Mouse (Mus musculus) heart, embryonic 12.5 days (tissue): Measurements from ENCODE around the gene Negr1. TPM values are rescaled to one million over a fixed set of nuclear protein-coding genes. Genes with fewer than 3 reads are reported as not detected.
A peak's percentile ranks its signal among the peaks of the same experiment; 100 is the strongest.

Source experiments
- ATAC-seq: fragments of 200-750 bp; cut with Nextera tagmentation; 2 replicates; pipeline ENCODE4 v1.8.0; 2017; ENCODE audit warnings: moderate TSS enrichment, moderate library complexity; ENCODE audit not compliant: insufficient number of reproducible peaks, low FRiP score
- H3K27ac ChIP-seq: fragments of 300-500 bp; sonication (generic); 2 replicates; pipeline ENCODE4 v1.5.1; 2016; ENCODE audit warnings: mild to moderate bottlenecking, moderate library complexity; ENCODE audit not compliant: poor library complexity, severe bottlenecking
- H3K27me3 ChIP-seq: fragments of 300-500 bp; sonication (generic); replicated peaks from 2 replicates; pipeline ENCODE4 v1.6.1; 2016; ENCODE audit warnings: mild to moderate bottlenecking, moderate library complexity
- H3K36me3 ChIP-seq: fragments of 300-500 bp; sonication (generic); 2 replicates; pipeline ENCODE4 v1.6.1; 2016; ENCODE audit warnings: mild to moderate bottlenecking, moderate library complexity
- H3K4me1 ChIP-seq: fragments of 300-500 bp; sonication (generic); replicated peaks from 2 replicates; pipeline ENCODE4 v1.6.1; 2016; ENCODE audit warnings: mild to moderate bottlenecking
- H3K4me2 ChIP-seq: fragments of 300-500 bp; sonication (generic); 2 replicates; pipeline ENCODE4 v1.6.1; 2016; ENCODE audit warnings: mild to moderate bottlenecking, moderate library complexity
- H3K4me3 ChIP-seq: fragments of 300-500 bp; sonication (generic); 2 replicates; pipeline ENCODE4 v1.5.1; 2016; ENCODE audit warnings: mild to moderate bottlenecking
- H3K9ac ChIP-seq: fragments of 300-500 bp; sonication (generic); 2 replicates; pipeline ENCODE4 v1.6.1; 2016; ENCODE audit warnings: mild to moderate bottlenecking, moderate library complexity
- H3K9me3 ChIP-seq: fragments of 300-500 bp; sonication (generic); replicated peaks from 2 replicates; pipeline ENCODE4 v1.6.1; 2016; ENCODE audit warnings: mild to moderate bottlenecking, moderate library complexity
- WGBS: fragments of 180-500 bp; shearing (Covaris S2); methylation state at CpG from one replicate; pipeline ENCODE4 v1.1.7; 2016; 5-methylcytosine and 5-hydroxymethylcytosine counted together
- polyA plus RNA-seq: library from polyadenylated mRNA; unstranded; fragments of >200 nt; fragmentation: Nextera tagmentation; extraction: Ambion mirVana; gene quantifications from 2 replicates; pipeline ENCODE4 v1.2.1, GENCODE M21; 2016

The Negr1 gene
- polyA plus RNA-seq, 1 experiment from 2014 or later = 2.2 TPM

GRCm38 (mm10) chr3:156947404-156947803 is 385.8 kb downstream of the Negr1 start:
- Histone ChIP-seq H3K4me2 (no peak overlapping the region), H3K4me1 (peaks cover 8% of the 10 kb centered on the region), H3K9me3 (no peaks in the 10 kb centered on the region), H3K36me3 (no peaks in the 10 kb centered on the region), H3K4me3 (no peak overlapping the region), H3K27me3 (no peaks in the 10 kb centered on the region), H3K27ac (no peak overlapping the region; the same call in 1 of the 2 replicates), H3K9ac (no peak overlapping the region)
- 27% methylated on average over 6 of the region's 6 CpGs for WGBS
- peak; percentile 68 for ATAC-seq

GRCm38 (mm10) chr3:156952970-156953369 is 391.4 kb downstream of the Negr1 start:
- no peak for ATAC-seq
- no peak overlapping the region for H3K4me3 ChIP-seq
- H3K4me1 ChIP-seq = no peaks in the 10 kb centered on the region
- no peak overlapping the region for H3K9ac ChIP-seq
- no peak overlapping the region for H3K4me2 ChIP-seq
- H3K36me3 ChIP-seq = no peaks in the 10 kb centered on the region
- WGBS = 59% methylated on average over 6 of the region's 6 CpGs
- H3K9me3 ChIP-seq = no peaks in the 10 kb centered on the region
- H3K27ac ChIP-seq = no peak overlapping the region
- H3K27me3 ChIP-seq = no peaks in the 10 kb centered on the region

GRCm38 (mm10) chr3:156955094-156955493 is 393.5 kb downstream of the Negr1 start:
- no peak overlapping the region for H3K4me2 ChIP-seq
- H3K9me3 ChIP-seq = no peaks in the 10 kb centered on the region
- no peaks in the 10 kb centered on the region for H3K4me1 ChIP-seq
- 75% methylated on average over 4 of the region's 4 CpGs for WGBS
- H3K36me3 ChIP-seq = no peaks in the 10 kb centered on the region
- H3K27ac ChIP-seq = no peak overlapping the region
- H3K27me3 ChIP-seq = no peaks in the 10 kb centered on the region
- ATAC-seq = no peak
- H3K4me3 ChIP-seq = no peak overlapping the region
- H3K9ac ChIP-seq = no peak overlapping the region

- H3K27ac ChIP-seq = no peak overlapping the region
- no peaks in the 10 kb centered on the region for H3K27me3 ChIP-seq
- no peaks in the 10 kb centered on the region for H3K9me3 ChIP-seq
- 89% methylated on average over 7 of the region's 7 CpGs for WGBS
- H3K36me3 ChIP-seq = no peaks in the 10 kb centered on the region
- no peak for ATAC-seq
- no peak overlapping the region for H3K9ac ChIP-seq
- H3K4me1 ChIP-seq = no peaks in the 10 kb centered on the region
- no peak overlapping the region for H3K4me2 ChIP-seq
- H3K4me3 ChIP-seq = no peak overlapping the region
Observed at GRCm38 (mm10) chr3:156958640-156959039, 397.0 kb downstream of the Negr1 start.

- Histone ChIP-seq H3K36me3 (no peaks in the 10 kb centered on the region), H3K27me3 (no peaks in the 10 kb centered on the region), H3K4me3 (no peak overlapping the region), H3K4me2 (no peak overlapping the region), H3K9ac (no peak overlapping the region), H3K9me3 (no peaks in the 10 kb centered on the region), H3K4me1 (no peaks in the 10 kb centered on the region), H3K27ac (no peak overlapping the region)
- ATAC-seq = no peak
- 60% methylated on average over 2 of the region's 2 CpGs for WGBS
Observed at GRCm38 (mm10) chr3:156968764-156969163, 407.2 kb downstream of the Negr1 start.

GRCm38 (mm10) chr3:156971104-156971503 is 409.5 kb downstream of the Negr1 start:
- Histone ChIP-seq H3K9me3 (peaks cover 5% of the 10 kb centered on the region; the same call in 1 of the 2 replicates), H3K27ac (no peak overlapping the region), H3K4me2 (no peak overlapping the region), H3K9ac (no peak overlapping the region), H3K36me3 (no peaks in the 10 kb centered on the region), H3K4me1 (no peaks in the 10 kb centered on the region), H3K4me3 (no peak overlapping the region), H3K27me3 (no peaks in the 10 kb centered on the region)
- 69% methylated on average over 2 of the region's 2 CpGs for WGBS
- ATAC-seq = no peak

- Histone ChIP-seq H3K36me3 (no peaks in the 10 kb centered on the region), H3K9ac (no peak overlapping the region), H3K9me3 (peaks cover 5% of the 10 kb centered on the region; the same call in 1 of the 2 replicates), H3K4me3 (no peak overlapping the region), H3K4me2 (no peak overlapping the region), H3K27ac (no peak overlapping the region), H3K4me1 (no peaks in the 10 kb centered on the region), H3K27me3 (no peaks in the 10 kb centered on the region)
- WGBS = 72% methylated on average over 2 of the region's 2 CpGs
- no peak for ATAC-seq
Observed at GRCm38 (mm10) chr3:156976816-156977215, 415.2 kb downstream of the Negr1 start.

GRCm38 (mm10) chr3:156980042-156980716 is 418.6 kb downstream of the Negr1 start:
- no peaks in the 10 kb centered on the region for H3K36me3 ChIP-seq
- no peak overlapping the region for H3K9ac ChIP-seq
- H3K27ac ChIP-seq = no peak overlapping the region
- ATAC-seq = no peak
- no peak overlapping the region for H3K4me3 ChIP-seq
- WGBS = 75% methylated on average over 11 of the region's 11 CpGs
- no peaks in the 10 kb centered on the region for H3K9me3 ChIP-seq
- peaks cover 3% of the 10 kb centered on the region; the same call in 1 of the 2 replicates for H3K4me1 ChIP-seq
- no peaks in the 10 kb centered on the region for H3K27me3 ChIP-seq
- H3K4me2 ChIP-seq = no peak overlapping the region

GRCm38 (mm10) chr3:156982102-156982501 is 420.5 kb downstream of the Negr1 start:
- Histone ChIP-seq H3K27ac (no peak overlapping the region), H3K27me3 (no peaks in the 10 kb centered on the region), H3K9ac (no peak overlapping the region), H3K4me2 (no peak overlapping the region), H3K4me3 (no peak overlapping the region), H3K36me3 (no peaks in the 10 kb centered on the region), H3K4me1 (peaks cover 3% of the 10 kb centered on the region; the same call in 1 of the 2 replicates), H3K9me3 (no peaks in the 10 kb centered on the region)
- ATAC-seq = no peak
- 47% methylated on average over 4 of the region's 4 CpGs for WGBS

GRCm38 (mm10) chr3:156987113-156987512 is 425.5 kb downstream of the Negr1 start:
- ATAC-seq = no peak

GRCm38 (mm10) chr3:156992171-156992570 is 430.6 kb downstream of the Negr1 start:
- no peaks in the 10 kb centered on the region for H3K4me1 ChIP-seq
- no peaks in the 10 kb centered on the region for H3K36me3 ChIP-seq
- no peak overlapping the region for H3K4me2 ChIP-seq
- no peak for ATAC-seq
- H3K4me3 ChIP-seq = no peak overlapping the region
- H3K27me3 ChIP-seq = no peaks in the 10 kb centered on the region
- no peak overlapping the region for H3K9ac ChIP-seq
- H3K27ac ChIP-seq = no peak overlapping the region
- 63% methylated on average over 2 of the region's 2 CpGs for WGBS
- H3K9me3 ChIP-seq = no peaks in the 10 kb centered on the region

More at GRCm38 (mm10) chr3:156987113-156987512, 425.5 kb downstream of the Negr1 start:
- H3K4me3 ChIP-seq = no peak overlapping the region
- H3K27ac ChIP-seq = no peak overlapping the region
- H3K4me1 ChIP-seq = peaks cover 2% of the 10 kb centered on the region; the same call in 1 of the 2 replicates
- H3K9me3 ChIP-seq = no peaks in the 10 kb centered on the region
- H3K4me2 ChIP-seq = no peak overlapping the region
- H3K36me3 ChIP-seq = no peaks in the 10 kb centered on the region
- WGBS = 82% methylated on average over 3 of the region's 3 CpGs
- H3K9ac ChIP-seq = no peak overlapping the region
- no peaks in the 10 kb centered on the region for H3K27me3 ChIP-seq

GRCm38 (mm10) chr3:156992811-156993210 is 431.2 kb downstream of the Negr1 start:
- H3K9ac ChIP-seq = no peak overlapping the region
- no peak overlapping the region for H3K4me3 ChIP-seq
- H3K4me2 ChIP-seq = no peak overlapping the region
- H3K9me3 ChIP-seq = no peaks in the 10 kb centered on the region
- no peaks in the 10 kb centered on the region for H3K27me3 ChIP-seq
- H3K4me1 ChIP-seq = no peaks in the 10 kb centered on the region
- H3K27ac ChIP-seq = no peak overlapping the region
- 55% methylated on average over 1 of the region's 1 CpGs for WGBS
- H3K36me3 ChIP-seq = no peaks in the 10 kb centered on the region
- no peak for ATAC-seq
